Mouse (Mus musculus): ENCODE results near the gene Ttll5. TPM values are rescaled to one million over a fixed set of nuclear protein-coding genes. Genes with fewer than 3 reads are reported as not detected.

Ttll5 gene
- polyA plus RNA-seq, 3 experiments from 2014 or later: 8.6 to 9.5 (median 8.7) TPM

DNA sequence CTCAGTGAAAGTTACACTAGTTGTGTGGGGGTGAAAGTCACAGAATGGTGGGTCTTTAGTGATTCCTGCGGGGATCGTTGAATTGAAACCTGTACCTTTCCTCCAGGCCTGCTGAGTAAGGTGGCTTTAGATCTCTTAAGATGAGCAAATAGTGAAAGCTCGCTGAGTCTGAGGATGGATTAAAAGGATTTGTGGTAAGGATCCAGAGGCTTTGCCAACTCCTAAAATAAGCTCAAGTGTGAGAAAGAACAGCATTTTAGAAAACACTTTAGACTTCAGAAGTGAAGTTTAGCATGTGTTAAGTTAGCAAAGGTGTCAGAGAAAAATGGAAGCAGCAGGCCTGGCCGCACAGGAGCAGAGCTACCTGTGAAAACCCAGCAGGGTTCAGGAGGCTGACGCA is 192.9 kb downstream of the Ttll5 start:
- no peak for ATAC-seq

- no peak for ATAC-seq
These were observed 197.1 kb downstream of the Ttll5 start for GRCm38 (mm10) chr12:86021583-86021982.

DNA sequence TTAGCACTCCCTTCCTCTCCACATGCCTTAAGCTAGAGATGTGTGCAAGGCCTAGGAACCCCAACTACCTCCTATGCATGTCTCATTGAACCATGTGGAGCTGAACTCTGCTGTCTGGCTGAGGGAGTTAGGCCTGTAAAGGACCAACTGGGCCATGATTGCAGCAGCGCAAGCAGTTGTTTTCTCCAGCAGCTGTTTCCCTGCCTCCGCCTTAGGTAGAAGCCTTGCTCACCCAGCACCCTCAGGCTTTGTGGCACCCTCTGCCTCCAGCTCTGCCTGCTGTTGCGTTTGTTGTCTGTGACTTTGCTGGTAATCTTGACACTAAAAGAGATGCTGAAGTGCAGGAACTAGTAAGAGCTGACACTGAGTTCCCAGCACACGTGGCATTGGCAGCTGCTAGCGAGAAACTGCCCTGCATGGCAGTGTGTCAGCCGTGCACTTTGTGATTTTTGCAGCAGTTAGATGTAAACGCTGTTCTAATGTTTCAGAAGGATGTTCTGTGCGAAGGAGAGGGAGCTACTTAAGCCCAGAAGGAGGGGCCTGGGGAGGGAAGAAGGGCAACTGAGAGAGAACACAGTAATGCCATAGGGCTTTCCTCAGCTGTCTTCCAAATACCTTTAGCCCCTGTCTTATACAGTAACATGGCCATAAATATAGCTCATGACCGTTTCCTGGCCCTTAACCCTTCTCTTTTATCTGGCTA is 198.0 kb downstream of the Ttll5 start:
- ATAC-seq: no peak

- ATAC-seq: no peak
These were observed 198.8 kb downstream of the Ttll5 start for GRCm38 (mm10) chr12:86023081-86023871.

- ATAC-seq: no peak
These were observed 200.0 kb downstream of the Ttll5 start for GRCm38 (mm10) chr12:86024426-86024825.

- no peak for ATAC-seq
These were observed 201.0 kb downstream of the Ttll5 start for GRCm38 (mm10) chr12:86025480-86025879.

DNA sequence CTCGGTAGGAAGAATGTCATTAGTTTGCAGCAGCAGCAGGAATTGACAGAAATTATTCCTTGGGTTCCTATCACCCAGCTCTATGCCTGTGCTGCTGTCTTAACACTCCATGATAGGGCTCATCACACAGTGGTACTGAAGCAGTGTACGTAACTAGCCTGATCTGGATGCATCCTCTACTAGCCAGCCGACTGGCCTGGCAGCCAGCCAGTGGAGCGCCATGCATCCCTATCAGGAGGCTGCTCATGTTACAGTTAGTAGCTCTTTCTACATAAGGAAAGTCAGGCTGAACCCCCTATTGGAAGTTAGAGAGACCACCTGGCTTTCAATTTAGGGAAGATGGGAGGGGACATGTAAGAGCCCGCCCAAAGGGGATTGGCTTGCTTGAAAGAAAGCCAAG is 202.5 kb downstream of the Ttll5 start:
- no peak for ATAC-seq

GRCm38 (mm10) chr12:86027747-86028146 is 203.3 kb downstream of the Ttll5 start:
- no peak for ATAC-seq

DNA sequence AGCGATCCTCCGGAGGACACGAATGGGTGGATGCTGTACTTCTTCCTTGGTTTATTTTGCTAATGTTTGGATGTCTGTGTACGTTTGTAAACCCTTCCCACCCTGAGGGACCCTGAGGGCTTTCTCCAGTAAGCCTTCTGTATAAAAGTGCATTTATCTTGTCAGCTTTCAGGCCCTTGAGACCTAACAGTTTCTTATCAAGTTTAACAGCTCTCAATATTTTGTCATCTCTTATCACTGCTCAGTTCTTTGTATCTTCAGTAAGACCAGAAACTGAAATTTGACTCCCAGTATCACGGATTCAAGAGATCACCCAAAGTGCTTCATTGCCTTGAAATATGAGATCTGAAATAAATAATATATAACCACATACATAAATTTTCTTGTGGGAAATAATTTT is 206.5 kb downstream of the Ttll5 start:
- ATAC-seq: no peak

- no peak for ATAC-seq
These were observed 211.1 kb downstream of the Ttll5 start for GRCm38 (mm10) chr12:86035586-86035985.

DNA sequence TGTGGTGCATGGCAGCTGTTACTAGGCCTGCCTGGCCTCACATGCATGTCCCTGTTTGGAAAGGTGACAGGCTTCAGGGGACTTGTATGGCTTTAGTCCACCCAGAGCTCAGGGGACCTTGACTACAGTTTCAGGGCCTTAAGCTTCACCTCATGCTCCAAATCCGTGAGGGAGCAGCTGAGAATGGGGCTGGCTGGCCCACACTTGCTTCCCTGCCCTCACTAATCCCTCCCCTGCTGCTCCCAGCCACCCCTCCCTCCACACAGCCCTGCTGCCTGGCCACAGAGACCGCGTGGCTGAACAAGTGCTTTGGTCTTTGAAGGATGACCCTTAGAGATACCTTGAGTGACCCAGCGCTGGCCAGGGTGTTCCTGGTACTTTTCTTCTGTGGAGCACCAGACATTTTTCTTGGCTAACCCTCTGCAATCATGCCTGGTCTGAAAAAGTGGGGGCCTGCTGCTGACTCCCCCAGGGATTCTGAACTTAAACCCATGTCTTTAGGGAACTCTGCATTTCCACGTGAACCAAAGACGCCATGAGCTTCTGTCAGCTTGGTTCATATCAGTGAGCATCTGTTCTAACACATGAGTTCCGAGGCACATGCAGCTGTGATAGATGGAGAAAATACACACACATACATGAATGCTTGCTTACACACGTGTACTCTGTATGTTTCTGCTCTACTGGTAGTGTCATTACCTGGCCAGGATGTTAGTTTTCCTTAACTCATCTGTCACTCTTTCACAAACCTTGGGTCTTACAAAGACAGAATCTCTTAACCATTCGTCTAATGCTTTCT is 212.1 kb downstream of the Ttll5 start:
- no peak for ATAC-seq

DNA sequence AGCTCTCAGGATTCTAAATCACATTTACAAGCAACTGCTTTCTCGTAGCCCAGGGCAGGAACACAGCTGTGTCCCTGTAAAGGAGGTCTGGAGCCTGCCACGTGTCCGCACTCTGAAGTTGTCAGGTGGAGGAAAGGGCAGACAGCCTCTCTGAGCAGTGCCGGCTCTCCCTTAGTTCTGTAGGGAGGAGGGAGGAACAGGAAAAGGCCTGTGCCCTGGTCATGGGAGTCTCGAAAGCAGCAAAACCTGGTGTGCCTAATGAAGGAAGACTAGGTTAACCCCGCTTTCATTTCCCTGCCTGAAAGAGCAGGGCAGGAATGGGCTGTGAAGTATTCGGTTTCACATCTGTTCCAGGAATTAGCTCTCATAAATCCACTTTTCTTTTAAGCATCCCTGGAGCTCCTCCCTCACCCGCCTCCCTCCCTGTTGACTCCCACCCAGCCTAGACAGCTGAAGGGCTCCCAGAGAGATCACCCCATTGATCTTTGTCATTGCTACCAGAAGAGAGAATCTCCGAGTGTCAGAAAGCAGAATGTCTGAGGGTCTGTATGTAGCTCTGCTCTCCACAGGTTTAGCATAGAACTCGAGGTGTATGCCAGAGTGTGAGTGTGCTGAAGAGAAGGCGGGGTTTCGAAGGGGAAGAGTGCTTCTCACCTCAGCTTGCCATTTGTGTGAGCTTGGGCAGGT is 212.9 kb downstream of the Ttll5 start:
- no peak for ATAC-seq

- no peak for ATAC-seq
These were observed 214.6 kb downstream of the Ttll5 start for GRCm38 (mm10) chr12:86039078-86039477.

- no peak for ATAC-seq
These were observed 215.3 kb downstream of the Ttll5 start for GRCm38 (mm10) chr12:86039751-86040150.

GRCm38 (mm10) chr12:86046141-86046540 is 221.7 kb downstream of the Ttll5 start:
- ATAC-seq: peak; percentile 78

DNA sequence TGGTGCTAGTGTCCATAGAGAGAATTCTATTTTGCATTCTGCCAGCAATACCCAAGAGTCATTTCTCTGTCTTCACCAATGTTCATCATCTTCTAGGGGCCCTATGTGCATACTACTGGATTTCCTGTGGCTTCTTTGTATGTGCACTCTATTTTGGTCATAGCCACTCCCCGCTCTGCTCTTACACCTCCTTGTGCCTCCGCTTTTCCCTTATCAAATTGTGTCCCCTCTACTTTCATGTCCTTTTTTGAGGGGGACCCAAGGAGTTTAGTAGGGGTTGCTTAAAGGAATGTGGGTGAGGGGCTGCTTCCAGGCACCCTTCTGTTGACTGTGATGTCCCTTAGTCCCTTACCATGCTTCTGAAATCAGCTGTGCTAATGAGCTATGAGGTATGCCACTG is 222.3 kb downstream of the Ttll5 start:
- ATAC-seq: no peak

DNA sequence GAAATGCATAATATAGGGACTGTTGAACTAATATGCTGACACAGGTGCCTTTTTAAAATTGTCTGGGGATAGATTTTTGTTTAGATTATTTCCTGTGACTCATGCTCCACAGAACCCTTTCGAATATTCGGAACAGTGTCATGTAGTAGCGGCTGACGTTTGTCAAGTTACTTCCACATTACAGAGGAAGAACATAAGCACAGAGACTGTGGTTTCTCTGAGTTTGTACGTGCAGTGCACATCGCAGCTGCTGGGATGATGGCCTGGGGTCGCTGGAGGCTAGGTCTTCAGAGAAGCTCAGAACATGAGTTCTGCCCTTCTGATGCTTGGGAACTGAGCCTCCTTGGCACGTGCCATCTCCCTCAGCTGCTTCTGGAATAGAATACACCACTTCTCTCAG is 222.9 kb downstream of the Ttll5 start:
- peak; percentile 44 for ATAC-seq

- ATAC-seq: no peak
These were observed 225.4 kb downstream of the Ttll5 start for GRCm38 (mm10) chr12:86049813-86050212.

GRCm38 (mm10) chr12:86051477-86051876 is 227.0 kb downstream of the Ttll5 start:
- ATAC-seq: no peak

DNA sequence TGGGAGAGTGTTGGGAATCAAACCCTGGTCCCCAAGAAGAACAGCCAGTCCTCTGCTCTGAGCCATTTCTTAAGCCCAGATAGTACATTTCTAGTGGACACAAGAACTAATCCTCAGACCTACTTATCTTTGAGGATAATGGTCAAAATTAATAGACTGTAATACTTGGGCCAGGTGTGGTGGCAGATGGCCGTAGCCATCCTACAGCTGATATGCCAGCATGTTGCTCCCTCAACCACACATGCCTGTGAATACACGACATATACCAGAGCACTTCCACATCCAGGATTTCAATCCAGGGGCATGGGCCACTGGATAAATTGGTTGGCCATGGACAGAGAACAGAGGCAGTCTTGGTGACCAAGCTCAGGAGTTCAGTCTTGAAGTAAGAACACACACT is 230.8 kb downstream of the Ttll5 start:
- no peak for ATAC-seq

- no peak for ATAC-seq
These were observed 232.5 kb downstream of the Ttll5 start for GRCm38 (mm10) chr12:86056976-86057375.

DNA sequence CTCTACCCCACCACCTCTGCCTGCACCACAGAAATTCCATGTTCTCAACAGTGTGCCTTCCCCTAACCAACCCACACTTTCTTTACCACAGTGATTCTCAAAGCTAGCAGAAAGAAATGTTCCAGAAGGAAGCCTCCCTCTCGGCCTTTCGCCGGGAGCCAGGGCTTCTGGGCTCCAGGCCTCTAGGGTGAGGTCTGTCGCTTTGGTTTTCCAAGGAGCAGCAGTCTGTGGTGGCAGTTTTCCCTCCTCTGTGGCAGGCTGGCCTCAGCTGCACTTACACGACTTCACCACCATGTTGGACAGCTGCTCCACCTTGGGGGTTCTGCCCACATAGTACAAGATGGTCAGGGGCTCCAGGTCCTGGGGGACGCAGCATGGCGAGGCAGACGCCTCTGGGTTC is 233.1 kb downstream of the Ttll5 start:
- no peak for ATAC-seq

GRCm38 (mm10) chr12:86059341-86059740 is 234.9 kb downstream of the Ttll5 start:
- ATAC-seq: no peak

Data from inflammation-experienced regulatory T-cells, adult 6 months (primary cell).